Mouse (Mus musculus) liver, adult (tissue): ENCODE results near the gene Zfp112.
A peak's percentile ranks its signal among the peaks of the same experiment; 100 is the strongest.

Experiments used
- GATA4 ChIP-seq: IDR thresholded peaks from 2 replicates; pipeline ENCODE4 v1.6.1; 2014; ENCODE audit warnings: mild to moderate bottlenecking, low read length; ENCODE audit not compliant: insufficient replicate concordance

Gene Zfp112

DNA sequence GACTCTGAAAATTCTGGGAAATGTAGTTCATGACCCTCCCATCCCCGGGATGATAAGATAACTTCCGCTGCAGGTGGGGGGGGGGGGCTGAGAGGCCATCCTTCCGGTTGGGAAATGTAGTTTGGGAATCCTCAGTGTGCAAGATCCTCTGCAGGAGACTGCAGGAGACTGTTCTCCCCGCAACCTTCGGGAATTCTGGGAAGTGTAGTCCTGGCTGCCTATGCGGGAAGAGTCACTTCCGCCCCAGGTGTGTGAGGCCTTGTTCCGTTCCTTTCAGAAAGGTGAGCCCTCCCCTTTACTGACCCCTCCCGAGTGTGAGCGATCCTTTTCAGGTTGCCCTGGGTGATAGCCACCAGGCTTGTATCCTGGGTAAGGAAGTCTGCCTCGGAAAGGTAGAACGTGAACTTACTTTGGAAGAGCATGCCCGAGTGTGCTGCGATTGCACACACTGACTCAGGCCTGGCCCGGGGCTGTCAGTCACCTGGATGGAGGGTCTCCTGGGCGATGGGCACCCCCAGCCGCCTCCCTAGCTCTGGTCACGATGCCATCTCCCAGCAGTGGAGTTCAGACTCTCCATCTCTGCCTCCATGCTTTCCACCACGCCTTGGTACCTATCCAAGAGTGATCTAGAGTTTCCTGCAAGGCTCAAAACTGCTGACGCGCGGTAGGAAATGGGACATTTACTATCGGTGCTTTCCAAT lies at the start of gene Zfp112:
Zfp112 (plus strand) TSS at position 159 of the 701 bp plus-strand sequence.
- TF ChIP-seq GATA4: peak; percentile 80; the same call in 1 of the 2 replicates

DNA sequence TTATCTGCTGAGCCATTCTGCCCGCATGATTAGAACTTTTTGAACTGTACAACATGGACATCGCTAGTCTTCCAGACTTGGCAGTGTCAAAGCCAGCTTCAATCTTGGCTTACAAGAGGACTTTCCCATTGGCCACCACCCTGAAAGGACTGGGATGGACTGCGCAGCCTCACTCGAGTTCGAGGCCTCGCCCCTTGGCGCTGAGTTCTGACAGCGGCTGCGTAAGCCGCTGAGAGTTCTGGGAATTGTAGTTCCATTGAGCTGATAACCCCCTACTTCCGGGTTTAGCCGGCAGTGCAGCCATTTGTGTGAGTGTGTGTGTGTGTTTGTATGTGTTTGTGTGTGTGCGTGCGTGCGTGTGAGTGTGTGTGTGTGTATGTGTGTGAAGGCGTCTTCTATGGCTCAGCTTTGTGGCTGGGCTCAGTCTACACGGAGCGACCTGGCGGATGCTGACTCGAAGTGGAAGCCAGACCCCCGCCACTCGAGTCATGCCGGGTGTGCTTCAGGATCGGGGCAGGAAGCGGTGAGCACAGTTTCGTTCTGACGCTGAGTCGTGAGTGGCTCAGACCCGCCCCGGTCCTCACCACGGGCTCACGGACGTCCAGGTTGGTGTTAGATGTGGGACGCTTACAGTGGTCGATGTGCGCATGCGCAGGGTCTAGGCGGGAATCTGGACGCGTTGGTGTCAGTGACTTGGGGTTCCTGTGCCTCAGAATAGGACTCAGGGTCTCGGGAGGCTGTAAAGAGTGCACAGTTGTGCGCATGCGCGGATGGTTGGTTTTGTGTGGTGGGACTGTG lies 30.3 kb upstream of the Zfp112 start, which contains the start of gene Zfp180:
Zfp180 (plus strand) TSS at position 291 of the 798 bp plus-strand sequence.
- peak; percentile 85; the same call in 1 of the 2 replicates for TF ChIP-seq GATA4

DNA sequence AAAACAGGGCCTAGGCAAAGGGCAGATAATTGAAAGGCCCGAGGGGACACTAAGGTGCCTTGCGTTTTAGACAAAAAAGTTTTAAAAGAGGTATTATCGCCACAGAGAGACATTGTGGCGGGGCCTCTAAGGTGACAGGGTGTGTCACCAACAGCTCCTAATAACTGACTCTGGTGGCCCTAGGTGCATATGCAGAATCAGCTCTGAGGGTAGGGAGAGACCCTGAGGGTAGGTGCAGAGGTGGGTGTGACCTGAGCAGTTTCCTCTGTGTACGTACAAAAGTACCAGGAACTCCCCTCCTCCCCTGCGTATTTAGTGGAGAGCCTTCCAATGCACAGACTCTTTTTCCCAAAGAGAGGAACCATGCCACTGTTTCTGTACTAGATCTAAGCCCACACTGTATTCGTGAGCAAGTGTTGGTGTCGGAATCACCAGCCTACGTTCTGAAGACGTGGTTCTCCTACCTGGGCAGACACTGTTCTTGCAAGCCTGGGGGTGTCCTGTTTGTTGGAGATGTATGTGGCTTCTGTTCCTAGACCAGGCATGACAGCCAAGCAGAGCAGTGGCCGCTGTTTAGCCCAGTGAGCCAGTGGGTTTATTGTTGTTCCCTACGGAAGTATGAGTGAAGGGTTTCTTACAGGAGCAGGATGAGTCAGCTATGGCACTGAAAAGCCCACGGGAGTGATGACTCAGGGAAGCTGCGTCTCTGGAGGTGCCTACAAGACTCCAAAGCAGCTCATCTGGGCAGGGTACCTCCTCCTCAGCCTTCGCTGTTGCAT lies 29.5 kb upstream of the Zfp112 start:
- TF ChIP-seq GATA4: no peak

DNA sequence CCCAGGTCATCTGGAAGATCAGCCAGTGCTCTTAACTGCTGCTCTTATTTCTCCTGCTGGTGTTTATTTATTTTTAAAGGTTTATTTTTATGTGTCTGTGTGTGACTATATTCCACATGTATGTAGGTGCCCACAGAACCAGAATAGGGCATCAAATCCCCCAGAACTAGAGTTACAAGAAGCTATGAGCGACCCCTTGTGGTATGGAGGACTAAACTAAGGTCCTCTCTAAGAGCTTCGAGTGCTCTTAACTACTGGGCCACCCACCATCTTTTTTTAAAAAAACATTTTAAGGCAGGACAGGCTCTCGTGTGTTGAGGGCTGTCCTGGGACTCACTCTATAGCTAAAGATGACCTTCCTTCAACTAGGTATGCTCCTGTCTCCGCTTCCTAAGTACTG lies 25.2 kb upstream of the Zfp112 start:
- no peak for TF ChIP-seq GATA4

DNA sequence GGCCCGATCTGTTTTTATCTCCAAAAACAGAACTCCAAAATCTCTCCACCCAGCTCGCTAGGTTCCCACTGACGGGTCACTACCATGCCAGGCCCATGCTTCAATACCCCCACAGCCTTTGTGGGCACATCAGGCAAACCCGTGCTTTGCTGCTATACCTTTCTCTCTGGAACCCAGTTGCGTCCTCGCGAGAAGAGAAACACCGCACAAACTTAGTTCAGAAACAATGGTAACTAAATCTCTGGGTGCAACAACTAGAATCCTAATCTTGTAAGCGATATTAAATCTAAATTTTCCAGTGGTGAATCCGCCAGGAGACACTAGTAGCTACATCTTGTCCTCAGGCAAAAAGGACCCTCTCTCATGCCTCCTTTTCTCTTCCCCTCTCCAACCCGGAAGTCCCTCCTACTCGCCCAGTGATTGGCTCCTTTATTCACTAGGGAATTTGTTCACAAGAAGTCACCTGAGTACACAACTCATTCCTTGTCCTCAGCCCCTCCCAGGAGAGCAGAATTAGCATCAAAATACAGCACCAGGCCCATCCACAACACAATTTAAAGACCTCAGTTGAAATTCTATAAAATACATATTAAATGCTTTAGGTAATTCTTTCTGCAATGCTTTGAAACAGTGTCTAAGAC lies 24.5 kb upstream of the Zfp112 start:
- no peak for TF ChIP-seq GATA4

DNA sequence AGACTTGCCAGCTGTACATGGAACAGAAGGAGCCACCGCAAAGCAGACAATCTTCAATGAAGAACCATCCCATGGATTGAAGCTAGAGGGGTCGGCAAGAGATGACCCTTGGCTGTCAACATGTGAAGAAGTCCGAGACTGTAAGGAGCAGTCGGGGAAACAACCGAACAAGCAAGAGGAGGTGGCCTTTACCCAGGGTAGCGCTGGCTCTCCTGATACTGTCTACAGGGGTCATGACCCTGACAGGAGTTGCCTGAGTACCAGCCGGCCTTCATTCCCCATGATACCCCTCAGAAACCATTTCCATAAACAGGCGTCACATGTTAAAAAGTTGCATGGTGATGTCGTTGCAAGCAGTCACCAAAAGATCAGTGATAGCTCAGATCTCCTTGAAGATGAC lies 7.7 kb upstream of the Zfp112 start:
- TF ChIP-seq GATA4: no peak

DNA sequence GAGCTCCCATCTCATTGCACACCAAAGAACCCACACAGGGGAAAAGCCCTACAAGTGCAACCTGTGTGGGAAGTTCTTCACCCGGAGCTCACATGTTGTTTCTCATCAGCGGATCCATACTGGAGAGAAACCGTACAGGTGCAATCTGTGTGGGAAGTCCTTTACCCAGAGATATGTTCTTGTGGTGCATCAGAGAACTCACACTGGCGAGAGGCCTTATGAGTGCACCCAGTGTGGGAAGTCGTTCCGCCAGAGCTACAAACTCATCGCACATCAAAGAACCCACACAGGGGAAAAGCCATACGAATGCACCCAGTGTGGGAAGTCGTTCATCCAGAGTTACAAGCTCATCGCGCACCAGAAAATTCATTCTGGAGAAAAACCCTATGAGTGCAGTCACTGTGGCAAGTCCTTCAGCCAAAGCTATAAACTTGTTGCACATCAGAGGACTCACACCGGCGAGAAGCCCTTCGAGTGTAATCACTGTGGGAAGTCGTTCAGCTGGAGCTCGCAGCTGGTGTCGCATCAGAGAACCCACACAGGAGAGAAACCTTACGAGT lies 6.9 kb upstream of the Zfp112 start:
- no peak for TF ChIP-seq GATA4

DNA sequence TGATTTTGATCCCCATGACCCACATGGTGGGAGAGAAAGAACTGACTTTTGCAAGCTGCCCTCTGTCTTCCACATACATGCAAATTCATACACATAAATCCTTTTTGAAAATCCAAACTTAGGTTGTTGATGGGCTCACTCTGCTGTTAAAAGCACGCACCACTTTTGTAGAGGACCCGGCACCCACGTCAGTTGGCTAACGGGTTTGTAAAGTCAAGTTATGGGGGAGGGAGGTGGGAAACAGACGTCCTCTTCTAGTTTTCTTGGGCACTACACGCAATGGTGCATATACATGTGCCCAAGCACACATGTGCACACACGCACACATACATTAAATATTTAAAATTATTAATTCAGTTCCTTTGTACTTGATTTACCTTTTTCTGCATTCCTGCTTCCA lies 1.3 kb upstream of the Zfp112 start:
- TF ChIP-seq GATA4: no peak

DNA sequence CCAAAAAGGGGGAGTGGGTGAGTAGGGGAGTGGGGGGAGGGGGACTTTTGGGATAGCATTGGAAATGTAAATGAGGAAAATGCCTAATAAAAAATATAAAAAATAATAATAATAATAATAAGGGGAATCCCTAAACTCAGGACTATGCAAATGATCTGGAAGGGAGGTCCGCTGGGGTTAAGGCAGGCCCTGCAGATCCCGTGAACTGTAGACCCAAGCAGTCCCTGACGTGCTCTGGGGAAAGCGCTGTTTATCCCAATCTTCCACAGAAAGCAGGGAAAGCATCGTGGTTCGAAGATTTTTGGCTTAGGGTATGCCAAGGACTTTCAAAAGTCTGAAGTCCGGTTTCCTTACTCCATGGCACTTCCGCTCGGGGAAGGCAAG lies 350 bp upstream of the Zfp112 start:
- TF ChIP-seq GATA4: no peak

DNA sequence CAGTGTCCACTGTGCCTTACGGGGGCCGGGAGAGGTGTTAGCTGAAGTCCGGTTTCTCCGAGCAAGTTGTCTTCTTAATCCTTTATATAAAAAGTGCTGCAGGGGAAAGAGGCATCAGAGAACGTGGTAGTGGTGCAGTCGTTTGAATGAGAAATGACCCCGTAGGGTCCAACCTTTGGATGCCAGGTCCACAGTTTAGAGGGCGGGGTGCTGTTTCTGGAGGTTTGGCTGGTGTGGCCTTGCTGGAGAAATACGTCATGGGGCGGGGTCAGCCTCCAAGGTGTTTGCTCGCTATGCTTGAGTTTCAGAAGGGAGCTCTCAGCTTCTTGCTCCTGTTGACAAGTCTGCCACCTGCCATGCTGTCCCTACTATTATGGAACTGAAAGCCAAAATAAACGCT lies 887 bp downstream of the Zfp112 start:
- TF ChIP-seq GATA4: no peak

DNA sequence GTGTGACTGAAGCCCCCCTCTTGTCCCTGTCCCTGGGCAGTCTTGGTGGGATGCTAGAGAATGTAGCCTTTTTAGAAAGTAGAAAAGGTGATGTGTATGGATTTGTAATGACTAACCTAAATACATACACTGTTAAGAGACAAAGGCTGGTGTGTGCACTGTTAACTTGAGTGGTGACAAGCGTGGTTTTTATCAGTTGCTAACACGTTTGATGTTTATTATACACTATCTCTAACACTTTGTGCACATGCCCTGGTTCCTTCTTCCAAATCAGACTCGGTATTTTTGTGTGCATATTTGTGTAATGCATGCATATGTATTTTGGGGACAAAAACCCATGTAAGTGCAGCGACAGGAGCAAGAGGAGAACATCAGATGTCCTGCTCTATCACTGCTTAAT lies 4.5 kb downstream of the Zfp112 start:
- TF ChIP-seq GATA4: no peak

DNA sequence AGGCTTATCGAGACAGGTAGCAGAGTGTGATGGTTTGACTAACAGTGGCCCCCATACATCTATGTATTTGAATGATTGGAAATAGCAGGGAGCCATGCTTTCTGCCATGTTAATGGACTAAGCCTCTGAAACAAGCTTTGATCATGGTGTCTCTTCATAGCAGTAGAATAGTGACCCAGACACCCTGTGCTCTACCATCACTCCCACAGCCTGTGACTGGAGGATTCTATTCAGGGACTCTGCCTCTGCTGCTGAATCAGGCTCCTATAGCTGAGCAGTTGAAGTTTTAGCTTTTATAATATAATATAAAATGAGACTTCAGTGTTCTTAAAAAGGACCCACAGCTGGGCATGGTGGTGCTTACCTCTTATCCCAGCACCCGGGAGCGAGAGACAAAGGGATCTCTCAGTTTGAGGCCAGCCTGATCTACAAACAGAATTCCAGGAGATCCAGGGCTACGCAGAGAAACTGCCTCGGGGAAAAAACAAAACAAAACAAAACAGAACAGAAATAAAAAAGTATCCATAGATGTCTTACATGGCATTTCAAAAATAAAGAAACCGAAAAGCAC lies 21.4 kb downstream of the Zfp112 start:
- no peak for TF ChIP-seq GATA4

DNA sequence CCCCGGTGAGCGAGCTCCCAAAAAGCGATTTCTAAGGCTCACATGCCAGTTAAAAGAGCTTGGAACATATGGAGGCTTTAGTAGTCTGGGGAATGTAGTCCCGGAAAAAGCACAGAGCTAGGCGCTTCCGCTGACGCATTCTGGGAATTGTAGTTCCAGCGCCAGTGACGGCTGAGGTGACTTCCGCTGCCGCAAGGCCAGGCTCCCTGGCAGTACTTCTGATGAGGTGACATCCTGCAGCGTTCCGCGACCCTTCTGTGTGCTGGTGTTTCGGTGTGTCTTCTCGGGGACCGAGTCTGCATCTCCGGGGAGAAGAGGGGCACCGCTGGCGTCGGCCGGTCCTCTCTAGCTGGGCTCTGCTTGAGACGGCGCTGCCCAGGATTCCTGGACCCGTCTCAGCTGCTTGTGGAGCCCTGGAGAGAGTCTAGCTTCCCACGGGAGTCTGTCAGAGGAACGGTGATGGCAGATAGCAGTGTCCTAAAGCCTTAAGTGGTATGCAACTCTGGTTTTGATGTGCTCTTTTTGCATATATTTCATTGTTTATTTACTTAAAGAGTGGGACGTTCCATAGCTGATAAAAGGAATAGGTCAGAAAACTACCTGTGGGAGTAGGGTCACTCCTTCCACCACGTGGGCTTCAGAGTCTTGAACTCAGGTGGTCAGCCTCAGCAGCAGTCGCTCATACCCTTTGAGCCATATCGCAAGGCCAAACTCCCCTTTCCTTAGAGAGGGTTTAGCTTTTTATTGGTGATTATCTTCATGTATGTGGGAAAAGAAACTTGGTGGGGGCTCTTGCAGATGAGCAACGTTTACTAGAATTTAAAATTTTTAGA lies 22.1 kb downstream of the Zfp112 start, which contains the start of gene Zfp235:
Zfp235 (plus strand) TSS at position 174 of the 833 bp plus-strand sequence.
- TF ChIP-seq GATA4: no peak
